Mouse (Mus musculus) gastrocnemius, postnatal 14 days (tissue): ENCODE results near the gene Adamts4. TPM values are rescaled to one million over a fixed set of nuclear protein-coding genes. Genes with fewer than 3 reads are reported as not detected.

Source experiments
- DNase-seq: peaks from one replicate; pipeline ENCODE4 v3.0.0; 2021; ENCODE audit warnings: mixed read lengths
- intact Hi-C: fragments of 180-260 bp; cut with DNase I; formaldehyde crosslinking; loops from one replicate; pipeline ENCODE4 v1.15.1; 2025; ENCODE audit warnings: low total_unique reads
- total RNA-seq, 2 experiments: library from RNA; stranded (reverse); gene quantifications; 2 replicates each; pipeline ENCODE4 v1.2.3; 2021

The Adamts4 gene
- total RNA-seq, 2 experiments from 2014 or later: 2.4 to 3.1 TPM

- no peak for DNase-seq
- intact Hi-C loops: no loop called here
Measured at GRCm38 (mm10) chr1:171272086-171272485, 21.9 kb downstream of the Adamts4 start.

- DNase-seq: no peak
- intact Hi-C loops: no loop called here
Measured at GRCm38 (mm10) chr1:171274171-171274570, 23.9 kb downstream of the Adamts4 start.

GRCm38 (mm10) chr1:171275144-171275734, 25.0 kb downstream of the Adamts4 start:
- intact Hi-C loops: no loop called here
- DNase-seq: no peak

- intact Hi-C loops: no loop called here
- DNase-seq: no peak
Measured at GRCm38 (mm10) chr1:171276110-171276748, 26.0 kb downstream of the Adamts4 start.

GRCm38 (mm10) chr1:171277736-171278135, 27.5 kb downstream of the Adamts4 start:
- intact Hi-C loops: no loop called here

GRCm38 (mm10) chr1:171278436-171278835, 28.2 kb downstream of the Adamts4 start:
- no peak for DNase-seq
- intact Hi-C loops: no loop called here

More at GRCm38 (mm10) chr1:171277736-171278135, 27.5 kb downstream of the Adamts4 start:
- DNase-seq: no peak

GRCm38 (mm10) chr1:171279012-171279705, 28.9 kb downstream of the Adamts4 start:
- no peak for DNase-seq
- intact Hi-C loops: no loop called here

GRCm38 (mm10) chr1:171279721-171280120, 29.5 kb downstream of the Adamts4 start:
- intact Hi-C loops: no loop called here
- DNase-seq: no peak

GRCm38 (mm10) chr1:171280250-171280915, 30.2 kb downstream of the Adamts4 start:
- intact Hi-C loops: no loop called here
- DNase-seq: no peak

GRCm38 (mm10) chr1:171280916-171281527, 30.8 kb downstream of the Adamts4 start, which contains the start of gene Ppox:
Gene Ppox, minus strand, starts transcription at chr1:171281186.
- intact Hi-C loops: no loop called here
- peak; percentile 88 for DNase-seq

- peak; percentile 81 for DNase-seq
- intact Hi-C loops: no loop called here
Measured at GRCm38 (mm10) chr1:171281528-171281923, 31.3 kb downstream of the Adamts4 start.

- intact Hi-C loops: no loop called here
- DNase-seq: no peak
Measured at GRCm38 (mm10) chr1:171282086-171282805, 32.0 kb downstream of the Adamts4 start.

- DNase-seq: no peak
- intact Hi-C loops: no loop called here
Measured at GRCm38 (mm10) chr1:171283188-171284160, 33.3 kb downstream of the Adamts4 start.

- no peak for DNase-seq
- intact Hi-C loops: no loop called here
Measured at GRCm38 (mm10) chr1:171284491-171284890, 34.3 kb downstream of the Adamts4 start.

- intact Hi-C loops: no loop called here
- DNase-seq: no peak
Measured at GRCm38 (mm10) chr1:171285096-171285892, 35.1 kb downstream of the Adamts4 start.

GRCm38 (mm10) chr1:171286517-171286916, 36.3 kb downstream of the Adamts4 start:
- DNase-seq: no peak
- intact Hi-C loops: no loop called here
